Mouse (Mus musculus): ENCODE data around the gene Otud7a. TPM values are rescaled to one million over a fixed set of nuclear protein-coding genes. Genes with fewer than 3 reads are reported as not detected.

Otud7a gene
- polyA plus RNA-seq, 1 experiment, result 0.82 TPM

DNA sequence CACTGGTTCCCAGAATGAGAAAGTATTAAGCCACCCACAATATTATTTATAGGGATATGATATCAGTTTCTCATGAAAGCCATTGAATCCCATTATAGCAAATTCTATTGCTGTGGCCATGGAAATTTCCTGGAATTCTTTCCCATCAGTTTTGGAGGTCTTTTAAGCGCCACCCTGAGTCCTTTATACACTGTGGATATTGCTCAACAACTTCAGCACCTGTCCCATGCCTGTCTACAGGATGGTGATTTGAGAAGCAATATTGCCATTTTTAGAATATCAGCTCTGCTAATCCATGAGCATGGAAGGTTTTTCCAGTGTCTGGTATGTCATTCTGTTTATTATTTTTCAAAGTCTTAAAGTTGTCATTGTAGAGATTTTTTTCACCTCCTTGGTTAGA is 199.5 kb downstream of the Otud7a start:
- Histone ChIP-seq H3K4me3 (no peak overlapping the region), H3K79me2 (ENCODE audit: control insufficient read depth, insufficient read depth) (no peaks in the 10 kb centered on the region), H3ac (ENCODE audit: control insufficient read depth, insufficient read length) (no peak overlapping the region), H3K27me3 (ENCODE audit: control insufficient read depth, insufficient read depth, insufficient read length) (no peaks in the 10 kb centered on the region), H3K36me3 (ENCODE audit: control insufficient read depth, insufficient read depth) (no peaks in the 10 kb centered on the region), H3K4me2 (ENCODE audit: low read depth) (no peak overlapping the region)
- TF ChIP-seq MYOD1 (IDR thresholded peaks at IDR 0.05; ENCODE audit: control insufficient read depth in 1 of 3, insufficient read length in 2 of 3, low read depth in 2 of 3) (peak in 2 of 3 experiments; percentile 47 to 51), TCF3 (IDR thresholded peaks at IDR 0.05; ENCODE audit: insufficient read length, low read depth) (no peak), CEBPB (IDR thresholded peaks at IDR 0.05; ENCODE audit: insufficient read depth, poor library complexity, severe bottlenecking) (peak; percentile 65; the same call in 1 of the 2 replicates)

DNA sequence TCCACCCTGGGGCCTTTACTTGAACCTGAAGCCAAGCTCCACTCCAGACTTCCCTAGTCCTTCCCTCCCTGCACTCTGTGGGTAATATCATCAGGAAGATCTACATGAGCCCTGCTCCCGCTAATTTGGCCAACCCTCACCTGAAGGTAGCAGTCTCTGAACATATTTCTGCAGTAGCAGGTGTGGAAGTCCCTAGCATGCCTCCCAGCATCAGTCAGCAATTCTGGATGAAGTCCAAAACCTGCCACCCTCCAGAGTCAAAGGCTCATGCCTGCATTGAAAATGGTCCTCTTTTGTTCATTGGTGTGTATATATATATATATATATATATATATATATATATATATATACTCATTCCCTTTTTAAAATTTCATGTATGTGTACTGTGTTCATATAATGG is 202.6 kb downstream of the Otud7a start:
- H3ac ChIP-seq (ENCODE audit: control insufficient read depth, insufficient read length), result no peak overlapping the region
- no peak overlapping the region for H3K4me3 ChIP-seq
- H3K36me3 ChIP-seq (ENCODE audit: control insufficient read depth, insufficient read depth), result no peaks in the 10 kb centered on the region
- H3K4me2 ChIP-seq (ENCODE audit: low read depth), result no peak overlapping the region
- TF ChIP-seq E2F4 (IDR thresholded peaks at IDR 0.05; ENCODE audit: insufficient read depth) (no peak), TCF3 (IDR thresholded peaks at IDR 0.05; ENCODE audit: insufficient read length, low read depth) (no peak), MYOD1 (IDR thresholded peaks at IDR 0.05; ENCODE audit: control insufficient read depth in 1 of 3, insufficient read length in 2 of 3, low read depth in 2 of 3) (no peak), CEBPB (IDR thresholded peaks at IDR 0.05; ENCODE audit: insufficient read depth, poor library complexity, severe bottlenecking) (no peak), SRF (IDR thresholded peaks at IDR 0.05; ENCODE audit: control insufficient read depth, insufficient read length, low read depth) (no peak), POLR2A (IDR thresholded peaks at IDR 0.05; ENCODE audit: insufficient read length, low read depth) (no peak), MAX (IDR thresholded peaks at IDR 0.05; ENCODE audit: low read depth) (no peak), POLR2AphosphoS2 (IDR thresholded peaks at IDR 0.05; ENCODE audit: insufficient read length, low read depth) (no peak), USF1 (IDR thresholded peaks at IDR 0.05; ENCODE audit: low read depth) (no peak)
- no peaks in the 10 kb centered on the region for H3K79me2 ChIP-seq (ENCODE audit: control insufficient read depth, insufficient read depth)
- H3K27me3 ChIP-seq (ENCODE audit: control insufficient read depth, insufficient read depth, insufficient read length), result no peaks in the 10 kb centered on the region

DNA sequence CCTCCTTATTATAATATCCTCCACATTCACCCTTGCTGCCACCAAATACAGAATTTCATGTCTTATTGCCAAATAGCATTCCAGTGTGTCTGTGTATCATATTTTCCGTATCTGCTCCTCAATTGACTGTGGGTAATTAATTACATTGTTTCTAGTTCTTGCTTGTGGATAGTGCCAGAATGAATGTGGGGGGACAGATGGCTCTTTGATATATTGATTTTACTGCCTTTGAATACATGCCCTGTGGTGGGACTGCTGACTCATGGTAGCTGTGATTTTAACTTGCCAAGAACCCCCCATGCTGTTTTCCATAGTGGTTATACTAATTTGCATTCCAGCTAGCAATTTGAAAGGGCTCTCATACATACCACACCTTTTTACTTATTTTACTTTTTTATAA is 215.7 kb downstream of the Otud7a start:
- Histone ChIP-seq H3K79me2 (ENCODE audit: control insufficient read depth, insufficient read depth) (no peaks in the 10 kb centered on the region), H3K27me3 (ENCODE audit: control insufficient read depth, insufficient read depth, insufficient read length) (no peaks in the 10 kb centered on the region), H3K36me3 (ENCODE audit: control insufficient read depth, insufficient read depth) (no peaks in the 10 kb centered on the region), H3K4me2 (ENCODE audit: low read depth) (no peak overlapping the region), H3K4me3 (no peak overlapping the region), H3ac (ENCODE audit: control insufficient read depth, insufficient read length) (no peak overlapping the region)
- TF ChIP-seq MYOD1 (IDR thresholded peaks at IDR 0.05; ENCODE audit: control insufficient read depth in 1 of 3, insufficient read length in 2 of 3, low read depth in 2 of 3) (no peak), MYOG (IDR thresholded peaks at IDR 0.05; ENCODE audit: control insufficient read depth in 1 of 3, insufficient read depth in 1 of 3, insufficient read length in 2 of 3, low read depth in 2 of 3) (no peak), POLR2A (IDR thresholded peaks at IDR 0.05; ENCODE audit: insufficient read length, low read depth) (no peak), TCF3 (IDR thresholded peaks at IDR 0.05; ENCODE audit: insufficient read length, low read depth) (no peak), E2F4 (IDR thresholded peaks at IDR 0.05; ENCODE audit: insufficient read depth) (no peak), MAX (IDR thresholded peaks at IDR 0.05; ENCODE audit: low read depth) (no peak), POLR2AphosphoS2 (IDR thresholded peaks at IDR 0.05; ENCODE audit: insufficient read length, low read depth) (no peak), REST (IDR thresholded peaks at IDR 0.05; ENCODE audit: insufficient read depth, insufficient read length) (no peak), TCF12 (IDR thresholded peaks at IDR 0.05; ENCODE audit: insufficient read depth, poor library complexity, severe bottlenecking) (no peak), USF1 (IDR thresholded peaks at IDR 0.05; ENCODE audit: low read depth) (no peak), SRF (IDR thresholded peaks at IDR 0.05; ENCODE audit: control insufficient read depth, insufficient read length, low read depth) (no peak), CEBPB (IDR thresholded peaks at IDR 0.05; ENCODE audit: insufficient read depth, poor library complexity, severe bottlenecking) (no peak)

DNA sequence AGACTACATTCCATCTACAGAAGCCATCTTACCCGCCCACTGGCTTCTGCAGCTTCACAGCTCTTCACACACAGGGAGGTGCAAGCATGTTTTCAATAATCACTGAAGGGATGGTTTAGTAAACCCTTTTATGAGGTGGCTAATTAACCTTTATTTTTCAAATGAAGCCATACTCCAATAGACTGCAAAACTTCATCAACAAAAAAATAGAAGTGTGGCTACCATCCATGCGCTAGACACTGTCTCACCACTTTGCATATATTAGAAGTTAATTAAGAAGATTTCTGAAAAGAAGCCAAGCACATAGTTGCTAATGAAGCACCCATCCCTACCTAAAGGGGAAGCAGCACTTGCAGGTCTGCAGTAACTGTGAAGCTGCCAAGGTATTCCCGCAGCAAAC is 218.2 kb downstream of the Otud7a start:
- H3K79me2 ChIP-seq (ENCODE audit: control insufficient read depth, insufficient read depth), result no peaks in the 10 kb centered on the region
- H3K27me3 ChIP-seq (ENCODE audit: control insufficient read depth, insufficient read depth, insufficient read length), result no peaks in the 10 kb centered on the region
- TF ChIP-seq POLR2AphosphoS2 (IDR thresholded peaks at IDR 0.05; ENCODE audit: insufficient read length, low read depth), result no peak
- no peak for TF ChIP-seq MYOG (IDR thresholded peaks at IDR 0.05; ENCODE audit: control insufficient read depth in 1 of 3, insufficient read depth in 1 of 3, insufficient read length in 2 of 3, low read depth in 2 of 3)
- TF ChIP-seq TCF3 (IDR thresholded peaks at IDR 0.05; ENCODE audit: insufficient read length, low read depth), result no peak
- no peak for TF ChIP-seq POLR2A (IDR thresholded peaks at IDR 0.05; ENCODE audit: insufficient read length, low read depth)
- TF ChIP-seq MAX (IDR thresholded peaks at IDR 0.05; ENCODE audit: low read depth), result no peak
- no peak for TF ChIP-seq REST (IDR thresholded peaks at IDR 0.05; ENCODE audit: insufficient read depth, insufficient read length)
- no peak for TF ChIP-seq MYOD1 (IDR thresholded peaks at IDR 0.05; ENCODE audit: control insufficient read depth in 1 of 3, insufficient read length in 2 of 3, low read depth in 2 of 3)
- no peak for TF ChIP-seq USF1 (IDR thresholded peaks at IDR 0.05; ENCODE audit: low read depth)
- TF ChIP-seq SRF (IDR thresholded peaks at IDR 0.05; ENCODE audit: control insufficient read depth, insufficient read length, low read depth), result no peak
- no peak for TF ChIP-seq E2F4 (IDR thresholded peaks at IDR 0.05; ENCODE audit: insufficient read depth)
- TF ChIP-seq CEBPB (IDR thresholded peaks at IDR 0.05; ENCODE audit: insufficient read depth, poor library complexity, severe bottlenecking), result no peak
- no peak for TF ChIP-seq TCF12 (IDR thresholded peaks at IDR 0.05; ENCODE audit: insufficient read depth, poor library complexity, severe bottlenecking)
- no peak overlapping the region for H3K4me2 ChIP-seq (ENCODE audit: low read depth)
- H3K36me3 ChIP-seq (ENCODE audit: control insufficient read depth, insufficient read depth), result no peaks in the 10 kb centered on the region
- H3ac ChIP-seq (ENCODE audit: control insufficient read depth, insufficient read length), result no peak overlapping the region
- H3K4me3 ChIP-seq, result no peak overlapping the region

DNA sequence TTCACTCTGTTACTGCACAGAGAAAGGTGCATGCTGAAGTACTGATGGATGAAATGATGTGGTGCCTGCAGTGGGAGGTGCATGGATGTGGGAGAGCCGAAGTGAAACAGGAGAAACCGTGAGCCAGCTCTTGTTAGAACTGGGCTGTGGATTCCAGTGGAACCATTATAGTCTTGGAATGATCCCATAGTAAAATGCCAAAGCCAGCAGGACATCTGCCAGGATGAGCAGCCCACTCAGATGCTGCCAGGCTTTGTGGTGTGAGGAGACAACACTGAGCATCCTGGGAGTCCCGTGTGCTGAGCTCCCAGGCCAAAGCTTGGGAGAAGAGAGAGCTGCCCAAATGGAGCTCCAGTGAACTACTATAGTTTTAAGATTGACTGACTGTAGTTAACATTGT is 220.9 kb downstream of the Otud7a start:
- H3ac ChIP-seq (ENCODE audit: control insufficient read depth, insufficient read length), result no peak overlapping the region
- H3K27me3 ChIP-seq (ENCODE audit: control insufficient read depth, insufficient read depth, insufficient read length), result no peaks in the 10 kb centered on the region
- H3K79me2 ChIP-seq (ENCODE audit: control insufficient read depth, insufficient read depth), result no peaks in the 10 kb centered on the region
- H3K4me2 ChIP-seq (ENCODE audit: low read depth), result no peak overlapping the region
- no peak for TF ChIP-seq TCF12 (IDR thresholded peaks at IDR 0.05; ENCODE audit: insufficient read depth, poor library complexity, severe bottlenecking)
- TF ChIP-seq TCF3 (IDR thresholded peaks at IDR 0.05; ENCODE audit: insufficient read length, low read depth), result no peak
- TF ChIP-seq E2F4 (IDR thresholded peaks at IDR 0.05; ENCODE audit: insufficient read depth), result no peak
- H3K4me3 ChIP-seq, result no peak overlapping the region
- no peaks in the 10 kb centered on the region for H3K36me3 ChIP-seq (ENCODE audit: control insufficient read depth, insufficient read depth)

Data from myocyte (in vitro differentiated cells).